Mouse (Mus musculus): Measurements from ENCODE around the gene Gmfb.
A peak's percentile ranks its signal among the peaks of the same experiment; 100 is the strongest.

The Gmfb gene

GRCm38 (mm10) chr14:46800684-46801345, 21.2 kb downstream of the Gmfb start:
- DNase-seq, result no peak

DNA sequence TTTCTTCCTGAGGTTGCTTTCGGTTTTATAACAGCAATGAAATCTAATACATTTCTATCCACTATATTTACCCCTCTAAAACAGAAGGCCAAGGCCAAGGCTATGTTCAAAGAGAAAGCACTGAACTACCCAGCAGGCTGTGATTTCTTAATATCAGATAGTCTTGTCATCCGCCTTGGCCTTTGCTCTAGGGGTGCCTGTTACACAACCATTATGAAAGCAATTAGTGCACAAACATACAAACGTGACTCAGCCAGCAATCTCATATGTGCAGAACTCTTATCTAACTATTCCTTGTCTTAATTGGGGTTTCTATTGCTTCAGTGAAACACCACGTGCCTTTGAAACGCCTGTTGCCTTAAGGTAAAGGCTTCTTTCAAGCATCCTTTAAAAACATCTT, 27.9 kb downstream of the Gmfb start:
- DNase-seq, result no peak

DNA sequence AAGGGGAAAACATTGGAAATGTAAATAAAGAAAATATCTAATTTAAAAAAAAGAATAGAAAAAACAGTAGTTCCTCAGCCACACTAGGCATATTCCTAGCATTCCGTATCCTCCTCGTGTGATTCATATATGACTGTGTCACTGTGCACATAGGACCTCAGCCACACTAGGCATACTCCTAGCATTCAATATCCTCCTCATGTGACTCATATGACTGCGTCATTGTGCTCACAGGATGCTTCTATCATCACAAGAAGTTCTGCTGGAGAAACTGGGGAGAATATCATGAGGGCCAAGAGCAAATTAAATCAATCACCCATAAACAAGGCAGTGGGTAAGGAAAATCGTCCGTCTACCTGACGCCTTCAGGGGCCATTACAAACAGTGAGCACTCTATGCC, 31.3 kb downstream of the Gmfb start:
- no peak for DNase-seq

DNA sequence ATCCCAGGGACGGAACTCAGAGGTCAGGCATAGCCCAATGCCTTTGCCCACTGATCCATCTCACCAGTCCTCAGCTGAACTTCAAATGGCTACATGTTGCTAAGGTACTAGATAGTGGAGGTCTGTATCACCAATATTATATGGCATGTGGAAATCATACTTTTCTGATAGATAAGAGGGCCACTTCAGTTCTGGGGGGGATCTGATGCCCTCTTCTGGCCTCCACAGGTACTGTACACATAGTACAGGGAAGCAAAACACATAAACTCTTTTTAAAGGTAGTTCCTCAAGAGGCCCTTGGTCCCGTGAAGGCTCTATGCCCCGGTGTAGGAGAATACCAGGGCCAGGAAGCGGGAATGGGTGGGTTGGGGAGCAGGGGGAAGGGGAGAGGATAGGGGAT, 31.7 kb downstream of the Gmfb start:
- DNase-seq, result no peak

DNA sequence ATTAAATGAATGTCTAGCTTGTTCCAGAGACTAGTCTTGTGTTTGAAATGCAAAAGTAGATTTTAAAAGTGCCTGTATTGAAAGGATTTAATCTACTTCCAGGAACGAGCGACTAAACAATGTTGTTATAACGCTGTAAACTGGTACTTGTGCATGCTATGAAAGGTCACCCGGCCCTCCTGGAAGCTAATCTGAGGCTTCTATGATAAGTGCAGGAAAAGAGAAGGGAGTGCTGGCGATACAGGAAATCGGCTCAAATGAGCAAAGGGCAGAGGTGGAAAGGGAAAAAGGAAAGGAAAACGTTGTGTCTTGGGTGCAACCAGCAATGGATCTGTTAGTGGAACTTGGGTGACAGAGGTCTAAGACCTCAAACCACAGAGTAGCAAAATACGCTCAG, 33.5 kb downstream of the Gmfb start:
- peak; percentile 28 for DNase-seq

DNA sequence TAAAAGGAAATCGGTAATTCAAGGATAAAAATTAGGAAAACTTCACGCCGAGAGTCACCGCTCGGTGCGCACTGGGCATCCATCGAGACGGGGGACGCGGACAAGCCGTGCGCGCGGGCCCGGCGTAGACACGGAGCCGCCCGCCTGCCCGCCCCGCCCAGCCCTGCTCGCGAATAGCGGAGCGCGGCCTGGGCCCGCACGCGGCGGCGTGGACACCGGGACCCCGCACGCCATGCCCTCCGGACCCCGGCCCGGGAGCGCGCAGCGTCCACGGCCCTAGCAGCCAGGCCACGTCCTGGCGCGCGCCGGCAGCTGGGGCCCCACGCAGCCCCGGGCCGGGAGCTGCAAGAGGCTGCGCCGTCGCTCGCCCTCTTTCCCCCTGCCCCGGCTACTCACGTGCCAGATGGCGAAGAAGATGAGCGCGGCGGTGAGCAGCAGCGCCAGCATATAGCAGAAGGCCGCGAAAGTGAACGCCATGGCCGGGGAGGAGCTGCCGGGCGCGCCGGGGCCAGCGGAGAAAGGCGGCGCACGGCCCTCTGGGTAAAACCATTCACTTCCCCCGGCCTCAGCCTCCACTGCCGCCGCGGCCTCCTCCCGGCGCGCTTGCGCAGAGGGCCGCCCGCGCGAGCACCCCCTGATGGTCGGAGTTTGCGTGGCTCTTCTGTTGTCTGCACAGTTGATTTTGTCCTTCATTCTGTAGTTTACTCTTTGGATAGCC, 34.1 kb downstream of the Gmfb start, which contains the start of gene Cnih1:
Gene Cnih1, minus strand, starts transcription at position 625 of the 718 bp plus-strand sequence.
- peak; percentile 94 for DNase-seq

DNA sequence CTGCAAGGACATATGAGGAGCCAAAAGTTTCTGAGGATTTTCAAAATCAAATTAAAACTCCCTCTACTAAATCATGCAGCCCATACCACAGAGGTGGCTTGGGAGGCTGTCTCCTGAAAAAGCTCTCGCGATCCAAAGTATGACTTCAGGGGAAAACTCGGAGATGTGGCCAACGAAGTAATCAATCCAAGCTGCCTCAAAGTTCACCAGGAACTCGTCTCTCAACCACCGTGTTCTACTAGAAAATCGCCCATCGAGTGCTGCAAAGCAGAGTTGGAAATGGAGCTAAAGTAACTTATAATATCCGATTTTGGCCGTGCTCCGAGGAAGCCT, 34.6 kb downstream of the Gmfb start:
- DNase-seq, result no peak

DNA sequence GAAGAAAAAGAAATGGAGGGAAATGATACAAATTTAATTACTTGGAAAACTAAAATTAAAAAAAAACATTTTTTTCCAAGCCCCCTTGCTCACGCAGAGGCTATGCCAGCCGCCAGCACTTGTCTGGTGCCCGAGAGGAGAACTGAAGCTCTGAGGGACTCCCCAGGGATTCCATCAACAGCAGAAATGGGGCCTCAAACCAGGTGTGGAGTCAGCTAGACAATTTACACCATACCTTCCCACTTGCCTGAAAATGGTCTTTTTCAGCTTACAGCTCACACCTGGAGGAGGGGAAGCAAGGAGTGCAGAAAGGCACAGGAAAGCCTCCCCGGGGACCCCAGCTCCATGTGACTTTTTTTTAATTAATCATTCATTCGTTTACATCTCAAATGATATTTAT, 36.8 kb downstream of the Gmfb start:
- no peak for DNase-seq

DNA sequence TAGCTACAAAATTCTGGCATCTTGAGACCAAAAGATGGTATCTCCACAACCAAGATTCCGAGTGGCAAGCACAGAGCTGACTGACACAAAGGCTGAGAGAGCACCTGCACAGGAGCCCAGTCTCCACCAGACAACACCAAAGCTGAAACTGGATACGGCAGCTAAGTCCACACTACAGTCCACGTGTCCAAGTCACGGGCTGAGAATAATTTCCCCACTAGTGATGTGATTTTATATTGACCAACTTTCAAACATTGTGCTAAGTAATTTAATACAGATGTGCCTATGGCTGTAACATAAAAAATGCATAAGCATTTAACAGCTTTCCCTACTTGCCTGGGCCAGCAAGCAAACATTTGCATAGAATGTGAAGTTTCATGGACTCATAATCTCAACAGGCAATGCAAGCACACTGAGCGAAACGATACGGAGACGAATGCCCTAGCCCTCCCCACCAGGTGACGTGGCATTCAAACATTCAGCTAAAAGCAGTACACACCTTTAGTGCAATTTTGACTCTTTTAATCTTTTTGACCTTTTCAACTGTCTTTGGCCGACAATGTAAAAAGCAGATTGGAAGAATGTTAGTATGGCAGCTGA, 38.6 kb downstream of the Gmfb start:
- DNase-seq, result no peak

DNA sequence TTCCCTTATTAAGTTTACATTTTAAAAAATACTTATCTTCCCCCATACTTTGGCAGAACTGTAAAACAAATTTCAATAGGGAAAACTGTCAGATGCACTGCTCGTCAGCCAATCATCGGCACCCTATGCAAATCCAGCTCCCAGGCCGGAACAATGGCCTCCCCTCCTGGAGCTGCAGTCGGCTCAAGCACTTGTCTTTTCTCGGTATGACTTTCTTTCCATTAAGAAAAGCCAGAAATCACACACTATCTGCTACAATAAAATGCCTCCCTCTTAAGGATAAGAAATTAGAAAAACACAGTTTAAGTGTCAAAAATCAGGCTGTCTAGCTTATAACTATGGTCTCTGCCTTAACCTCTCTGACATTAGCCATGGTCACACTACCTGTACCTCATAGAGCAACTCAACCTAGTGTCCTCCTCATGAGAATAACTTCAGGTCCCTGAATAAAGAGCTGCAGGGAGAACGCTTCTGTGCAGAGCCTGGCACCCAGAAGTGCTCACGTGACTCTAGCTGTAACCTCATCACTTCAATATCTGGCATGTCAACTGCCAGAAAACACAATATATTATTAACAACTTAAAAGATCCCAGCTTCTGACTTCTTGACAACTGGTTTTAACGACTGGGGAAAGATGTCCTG, 39.7 kb downstream of the Gmfb start:
- DNase-seq, result no peak

- DNase-seq, result no peak
Observed at GRCm38 (mm10) chr14:46781086-46781485, 41.0 kb downstream of the Gmfb start.

DNA sequence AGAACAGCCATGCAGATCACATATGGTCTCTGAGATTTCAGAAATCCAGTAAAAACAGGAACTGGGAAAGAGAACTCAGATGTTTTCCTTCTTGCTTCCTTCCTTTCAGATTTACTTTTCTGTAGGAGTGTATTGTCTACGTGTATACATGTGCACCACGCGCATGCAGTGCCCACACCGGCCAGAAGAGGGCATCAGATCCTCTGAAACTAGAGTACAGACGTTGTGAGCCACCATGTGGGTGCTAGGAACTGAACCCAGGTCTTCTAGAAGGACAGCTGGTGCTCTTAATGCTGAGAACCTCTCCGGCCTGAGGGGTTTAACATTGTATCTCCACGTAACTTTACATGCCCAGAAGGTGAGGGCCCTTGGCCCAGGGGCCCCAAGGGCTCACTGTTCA, 42.8 kb downstream of the Gmfb start:
- peak; percentile 19 for DNase-seq

- no peak for DNase-seq
Observed at GRCm38 (mm10) chr14:46778756-46779155, 43.3 kb downstream of the Gmfb start.

DNA sequence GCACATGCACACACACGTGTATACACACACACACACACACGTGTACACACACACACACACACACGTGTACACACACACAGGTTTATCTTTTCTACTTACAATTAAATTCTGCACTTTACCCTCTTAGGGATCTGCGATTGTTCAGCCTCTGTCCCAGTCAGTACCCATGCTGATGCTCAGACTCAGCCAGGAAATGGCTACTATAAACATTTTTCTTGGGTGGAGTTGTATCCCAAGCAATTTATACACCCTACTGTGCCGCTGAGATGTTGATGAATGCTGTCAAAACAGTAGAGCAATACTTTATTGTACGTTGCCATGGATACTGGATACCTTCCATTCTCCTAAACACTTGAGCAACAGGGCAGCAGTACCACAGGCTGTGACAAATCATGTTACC, 52.0 kb downstream of the Gmfb start:
- DNase-seq, result no peak

GRCm38 (mm10) chr14:46767116-46767515, 54.9 kb downstream of the Gmfb start:
- DNase-seq, result no peak

DNA sequence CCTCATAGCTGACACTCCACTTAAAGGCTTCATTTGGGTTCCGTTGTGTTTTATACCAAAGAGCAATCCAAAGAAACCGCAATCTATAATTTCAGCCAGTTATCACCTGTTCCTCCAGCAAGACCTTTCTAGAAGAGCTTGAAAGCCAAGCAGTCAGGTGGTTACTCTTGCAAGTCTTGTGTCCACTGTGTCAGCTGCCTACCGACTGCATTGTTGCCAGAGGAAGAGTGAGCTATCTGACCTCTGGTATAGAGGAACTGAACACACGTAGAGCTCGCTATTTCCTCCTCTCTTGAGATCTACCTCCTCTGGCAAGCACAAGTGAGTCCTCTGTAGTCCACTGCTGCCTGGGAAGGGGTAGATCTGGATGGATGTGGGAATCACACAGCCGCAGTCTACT, 60.9 kb downstream of the Gmfb start:
- DNase-seq, result no peak

DNA sequence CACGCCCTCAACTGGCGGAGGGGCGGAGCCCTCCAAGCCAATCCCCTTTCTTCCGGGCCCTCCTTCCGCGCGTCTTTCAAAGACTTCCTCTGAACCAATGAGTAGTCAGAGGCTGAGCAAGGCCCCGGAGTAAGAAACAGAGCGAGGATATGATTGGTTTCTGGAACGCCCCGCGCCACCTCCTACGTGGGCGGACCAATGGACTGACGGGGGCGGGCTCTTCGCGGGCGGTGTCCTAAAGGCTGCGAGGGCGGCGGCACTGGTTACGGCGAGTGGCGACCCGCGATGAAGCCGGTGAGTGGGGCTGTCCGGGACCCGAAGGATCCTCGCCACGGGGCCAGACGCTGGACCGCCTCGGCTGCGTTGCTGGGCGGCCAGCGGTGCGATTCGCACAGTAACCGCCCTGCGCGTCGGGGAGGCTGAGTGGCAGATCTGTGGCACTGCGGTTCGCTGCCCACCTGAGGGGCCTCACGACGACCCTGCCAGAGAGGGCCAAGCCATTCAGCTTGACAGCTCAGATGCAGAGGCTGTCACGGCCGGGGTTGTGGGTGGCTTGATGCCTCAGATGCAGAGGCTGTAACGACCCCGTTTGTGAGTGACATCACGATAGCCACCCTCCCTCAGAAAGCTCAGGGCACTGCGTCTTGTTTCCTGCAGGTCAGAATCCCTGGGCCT, 61.5 kb downstream of the Gmfb start, which contains the start of gene Cdkn3:
Gene Cdkn3, plus strand, starts transcription at position 187 of the 675 bp plus-strand sequence.
- peak; percentile 94 for DNase-seq

DNA sequence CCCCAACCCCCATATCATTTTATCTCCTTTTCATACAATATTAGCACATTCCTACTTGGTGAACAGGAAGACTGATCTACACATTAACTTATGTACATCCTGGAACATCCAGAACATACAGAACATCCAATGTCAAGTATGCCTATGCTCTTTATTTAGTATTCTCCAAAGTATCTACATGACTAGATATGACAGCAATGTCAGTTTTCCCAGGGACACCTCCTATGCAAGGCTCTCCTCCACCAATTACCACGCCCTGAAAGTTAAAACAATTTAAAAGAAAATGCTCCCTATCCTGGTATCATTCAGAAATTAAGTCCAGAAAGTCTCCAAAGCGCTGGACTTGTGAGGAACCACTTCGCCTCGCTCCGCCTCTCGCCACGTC, 62.1 kb downstream of the Gmfb start:
- no peak for DNase-seq

All from kidney, postnatal 10 days (tissue).